Comparison of ENCODE assay signal across 8 mouse cellular contexts in genomic region chr11:97279405-97280215, GRCm38 (mm10). TPM values are rescaled to one million over a fixed set of nuclear protein-coding genes. Genes with fewer than 3 reads are reported as not detected.
A peak's percentile ranks its signal among the peaks of the same experiment; 100 is the strongest.
DNase-seq lines count a peak whose midpoint lies in the region; ATAC-seq and TF ChIP-seq lines count a peak whose summit lies in the region.

No protein-coding gene starts in this region.

- TF ChIP-seq CTCF in bone marrow macrophage, adult 2 months (IDR thresholded peaks at IDR 0.05; ENCODE audit: low read depth, low read length): no peak
- no peak for TF ChIP-seq CTCF in embryonic fibroblast, embryonic 13.5 days (IDR thresholded peaks at IDR 0.05; ENCODE audit: borderline replicate concordance, insufficient read depth, low read length)

- TF ChIP-seq POLR2A in bone marrow macrophage, adult 2 months (IDR thresholded peaks at IDR 0.05; ENCODE audit: borderline replicate concordance, low read depth, low read length): no peak
- TF ChIP-seq POLR2A in embryonic fibroblast, embryonic 13.5 days (IDR thresholded peaks at IDR 0.05; ENCODE audit: low read depth, low read length): peak; percentile 77

- H3K4me1 ChIP-seq in bone marrow macrophage, adult 2 months (ENCODE audit: control insufficient read depth, insufficient read depth, low read length): peaks cover 19% of the 10 kb centered on the region
- H3K4me1 ChIP-seq in embryonic fibroblast, embryonic 13.5 days (ENCODE audit: control insufficient read depth, insufficient read depth, low read length): peaks cover 7% of the 10 kb centered on the region
- H3K4me1 ChIP-seq in heart, embryonic 11.5 days (ENCODE audit: control insufficient read depth, insufficient read depth, low read length): peaks cover 14% of the 10 kb centered on the region
- peaks cover 17% of the 10 kb centered on the region for H3K4me1 ChIP-seq in kidney, embryonic 16.5 days (ENCODE audit: insufficient read depth, low read length)
- peaks cover 42% of the 10 kb centered on the region for H3K4me1 ChIP-seq in liver, embryonic 12.5 days

- H3K4me3 ChIP-seq in bone marrow macrophage, adult 2 months (ENCODE audit: insufficient read depth, low read length): peak overlapping the region; percentile 99
- peak overlapping the region; percentile 89 for H3K4me3 ChIP-seq in embryonic fibroblast, embryonic 13.5 days (ENCODE audit: insufficient read depth, low read length)
- peak overlapping the region; percentile 100 for H3K4me3 ChIP-seq in heart, embryonic 11.5 days (ENCODE audit: low read depth, low read length)
- H3K4me3 ChIP-seq in kidney, embryonic 16.5 days (ENCODE audit: low read length): peak overlapping the region; percentile 100
- peak overlapping the region; percentile 92 for H3K4me3 ChIP-seq in liver, embryonic 12.5 days

- H3K9me3 ChIP-seq in heart, embryonic 11.5 days (replicated peaks; ENCODE audit: control insufficient read depth, low read length): no peaks in the 10 kb centered on the region
- no peaks in the 10 kb centered on the region for H3K9me3 ChIP-seq in kidney, embryonic 16.5 days (ENCODE audit: low read length)
- no peaks in the 10 kb centered on the region for H3K9me3 ChIP-seq in liver, embryonic 12.5 days (replicated peaks)

- H3K9ac ChIP-seq in heart, embryonic 11.5 days (ENCODE audit: low read depth, low read length): peak overlapping the region; percentile 99
- H3K9ac ChIP-seq in kidney, embryonic 16.5 days (replicated peaks; ENCODE audit: low read length): peak overlapping the region; percentile 99
- H3K9ac ChIP-seq in liver, embryonic 12.5 days: peak overlapping the region; percentile 96

- H3K27me3 ChIP-seq in heart, embryonic 11.5 days (ENCODE audit: control insufficient read depth, insufficient read depth, low read length): no peaks in the 10 kb centered on the region
- H3K27me3 ChIP-seq in kidney, embryonic 16.5 days (ENCODE audit: insufficient read depth, low read length): no peaks in the 10 kb centered on the region
- H3K27me3 ChIP-seq in liver, embryonic 12.5 days (replicated peaks): no peaks in the 10 kb centered on the region

- H3K36me3 ChIP-seq in heart, embryonic 11.5 days (ENCODE audit: control insufficient read depth, insufficient read depth, low read length): no peaks in the 10 kb centered on the region
- no peaks in the 10 kb centered on the region for H3K36me3 ChIP-seq in kidney, embryonic 16.5 days (ENCODE audit: insufficient read depth, low read length)
- no peaks in the 10 kb centered on the region for H3K36me3 ChIP-seq in liver, embryonic 12.5 days

- H3K27ac ChIP-seq in bone marrow macrophage, adult 2 months (ENCODE audit: insufficient read depth, low read depth, low read length): peak overlapping the region; percentile 87
- peak overlapping the region; percentile 74 for H3K27ac ChIP-seq in embryonic fibroblast, embryonic 13.5 days (ENCODE audit: insufficient read depth, low read length)
- peak overlapping the region; percentile 98 for H3K27ac ChIP-seq in heart, embryonic 11.5 days (ENCODE audit: low read depth, low read length)
- peak overlapping the region; percentile 97 for H3K27ac ChIP-seq in kidney, embryonic 16.5 days (ENCODE audit: low read length)
- H3K27ac ChIP-seq in liver, embryonic 12.5 days: peak overlapping the region; percentile 88

- peak; percentile 48 for DNase-seq in CD4-positive, CD25-positive, alpha-beta regulatory T cell, adult 2 months (ENCODE audit: low read depth, low spot score)
- DNase-seq in natural killer cell, adult 2 months (ENCODE audit: low spot score in 2 of 2): peak; percentile 9 to 14
- peak; percentile 75 for DNase-seq in testis, postnatal 10 days (ENCODE audit: low spot score)

- H3K4me2 ChIP-seq in heart, embryonic 11.5 days: peak overlapping the region; percentile 74
- peak overlapping the region; percentile 78 for H3K4me2 ChIP-seq in kidney, embryonic 16.5 days (replicated peaks; ENCODE audit: low read depth, low read length)
- H3K4me2 ChIP-seq in liver, embryonic 12.5 days: peak overlapping the region; percentile 98

- under 1% methylated on average over 57 of the region's 64 CpGs for WGBS in heart, embryonic 11.5 days (ENCODE audit: insufficient replicate concordance)
- WGBS in kidney, embryonic 16.5 days: under 1% methylated on average over 47 of the region's 64 CpGs
- 1% methylated on average over 52 of the region's 64 CpGs for WGBS in liver, embryonic 12.5 days (ENCODE audit: insufficient replicate concordance)

- peak; percentile 76 for ATAC-seq in heart, embryonic 11.5 days (replicated peaks; ENCODE audit: insufficient number of reproducible peaks, low FRiP score, low TSS enrichment)
- ATAC-seq in kidney, embryonic 16.5 days (ENCODE audit: low FRiP score, low TSS enrichment): peak; percentile 90
- ATAC-seq in liver, embryonic 12.5 days: peak; percentile 77

RNA-seq across cellular contexts. Expression of gene Npepps, which starts 0.8 kb away (rescaled TPM):
- polyA plus RNA-seq in bone marrow macrophage, adult 2 months (2012; ENCODE audit: insufficient read depth, insufficient read length, missing spikeins): 102 and 112 TPM in 2 replicates
- 137 and 148 TPM in 2 replicates for polyA plus RNA-seq in embryonic fibroblast, embryonic 13.5 days (2011; ENCODE audit: insufficient read length, low read depth, missing spikeins)
- polyA plus RNA-seq in heart, embryonic 11.5 days (2014; fragmentation: Nextera tagmentation; extraction: Ambion mirVana): 78.0 and 79.8 TPM in 2 replicates
- polyA plus RNA-seq in kidney, embryonic 16.5 days (2015; fragmentation: Nextera tagmentation; extraction: Ambion mirVana): 80.9 and 94.4 TPM in 2 replicates
- 27.1 and 31.3 TPM in 2 replicates for polyA plus RNA-seq in liver, embryonic 12.5 days (2016; fragmentation: Nextera tagmentation; extraction: Ambion mirVana)

RNA-seq across cellular contexts. Expression of gene Mrpl45, which starts 35.9 kb away (rescaled TPM):
- 33.0 and 37.6 TPM in 2 replicates for polyA plus RNA-seq in bone marrow macrophage, adult 2 months (2012; ENCODE audit: insufficient read depth, insufficient read length, missing spikeins)
- polyA plus RNA-seq in embryonic fibroblast, embryonic 13.5 days (2011; ENCODE audit: insufficient read length, low read depth, missing spikeins): 29.2 and 32.4 TPM in 2 replicates
- 64.2 and 70.3 TPM in 2 replicates for polyA plus RNA-seq in heart, embryonic 11.5 days (2014; fragmentation: Nextera tagmentation; extraction: Ambion mirVana)
- 56.5 and 59.8 TPM in 2 replicates for polyA plus RNA-seq in kidney, embryonic 16.5 days (2015; fragmentation: Nextera tagmentation; extraction: Ambion mirVana)
- polyA plus RNA-seq in liver, embryonic 12.5 days (2016; fragmentation: Nextera tagmentation; extraction: Ambion mirVana): 38.9 and 44.0 TPM in 2 replicates

Comparison
In these comparisons a context has a peak if more than half of its experiments do, and no peak if none do; other contexts are left out.
1. Peak in every context shown above with its lines: DNase-seq, ATAC-seq, H3K4me3 ChIP-seq and H3K27ac ChIP-seq.
2. DNase-seq: peak in every context shown above with its lines; median percentile 75 in testis, postnatal 10 days; 48 in CD4-positive, CD25-positive, alpha-beta regulatory T cell, adult 2 months; 12 in natural killer cell, adult 2 months.